Mouse (Mus musculus) Patski (cell line): Measurements from ENCODE around the gene Olfr1317. TPM values are rescaled to one million over a fixed set of nuclear protein-coding genes. Genes with fewer than 3 reads are reported as not detected.

Experiments
- ATAC-seq: fragments of 100-300 bp; one replicate; pipeline ENCODE4 v1.8.0; 2021
- CTCF ChIA-PET: fragments of 350-600 bp; sonication (Branson Sonifier 250); formaldehyde crosslinking; loops from one replicate; lab custom pipeline; 2022; ENCODE audit warnings: inconsistent platforms; lab: Charles Lee
- POLR2A ChIA-PET: fragments of 350-600 bp; sonication (Branson Sonifier 250); formaldehyde crosslinking; loops from one replicate; lab custom pipeline; 2022; ENCODE audit warnings: antibody characterized with exemption, inconsistent platforms; lab: Charles Lee
- DNase-seq: peaks from one replicate; pipeline ENCODE4 v3.0.0-alpha.2; 2011; ENCODE audit warnings: low read depth, low spot score
- H3K27me3 ChIP-seq: fragments of 371-371 bp; one replicate; pipeline ENCODE4 v1.5.1; 2021
- CTCF ChIP-seq: fragments of 100-300 bp; IDR thresholded peaks from one replicate; pipeline ENCODE4 v1.5.1; 2021
- in situ Hi-C: fragments of 300-500 bp; cut with MboI; formaldehyde crosslinking; loops from 3 replicates; pipeline ENCODE4 v1.11.1; 2018; ENCODE audit warnings: low pct_unique_long_range_greater_than_20kb, mixed read lengths
- polyA plus RNA-seq: library from polyadenylated mRNA; unstranded; gene quantifications from one replicate; pipeline ENCODE4 v1.2.3, GENCODE M21; 2021

Olfr1317 gene
- polyA plus RNA-seq: 0.12 TPM

GRCm38 (mm10) chr2:112140029-112140428 is at the start of gene Olfr1317:
Gene Olfr1317, plus strand, starts transcription at chr2:112140329.
- no peak for TF ChIP-seq CTCF
- peaks cover 3% of the 10 kb centered on the region for H3K27me3 ChIP-seq
- ChIA-PET POLR2A (no interaction called here), CTCF (interaction anchor here (1.3 kb wide), 1 partner anchor 9 kb away, joined by 4 read pairs; no protein-coding TSS in a partner anchor)
- in situ Hi-C loops: no loop called here
- DNase-seq (no peak), ATAC-seq (no peak)

- no peaks in the 10 kb centered on the region for H3K27me3 ChIP-seq
- ATAC-seq (no peak), DNase-seq (no peak)
- ChIA-PET POLR2A (no interaction called here), CTCF (no interaction called here)
- in situ Hi-C loops: no loop called here
- TF ChIP-seq CTCF: no peak
Measured at GRCm38 (mm10) chr2:112096681-112097080, 43.4 kb upstream of the Olfr1317 start, which contains the start of gene Olfr1314. Gene Olfr1314, minus strand, starts transcription at chr2:112096781.

GRCm38 (mm10) chr2:112115340-112115739 is 24.8 kb upstream of the Olfr1317 start, which contains the start of gene Olfr1315-ps1:
Gene Olfr1315-ps1, minus strand, starts transcription at chr2:112115440.
- no peaks in the 10 kb centered on the region for H3K27me3 ChIP-seq
- ChIA-PET POLR2A (no interaction called here), CTCF (no interaction called here)
- in situ Hi-C loops: no loop called here
- no peak for TF ChIP-seq CTCF
- ATAC-seq (no peak), DNase-seq (no peak)

- in situ Hi-C loops: loop anchor here (5.0 kb wide), 1 partner anchor 33 kb away; no protein-coding TSS in a partner anchor
- POLR2A ChIA-PET: no interaction called here
- DNase-seq: no peak
- peaks cover 6% of the 10 kb centered on the region for H3K27me3 ChIP-seq
- no peak for TF ChIP-seq CTCF
- no peak for ATAC-seq
- CTCF ChIA-PET: no interaction called here
Measured at GRCm38 (mm10) chr2:112134877-112135276, 5.3 kb upstream of the Olfr1317 start, which contains the start of gene Olfr1316. Gene Olfr1316, minus strand, starts transcription at chr2:112134977.

- H3K27me3 ChIP-seq: no peaks in the 10 kb centered on the region
- POLR2A ChIA-PET: no interaction called here
- CTCF ChIA-PET: no interaction called here
- ATAC-seq (no peak), DNase-seq (no peak)
- TF ChIP-seq CTCF: no peak
- in situ Hi-C loops: no loop called here
Measured at GRCm38 (mm10) chr2:112153898-112154297, 13.8 kb downstream of the Olfr1317 start, which contains the start of gene Olfr1318. Gene Olfr1318, plus strand, starts transcription at chr2:112154198.

Other genes starting within 250 kb of the Olfr1317 start
- not detected for gene Olfr1306, start 224.1 kb upstream of the Olfr1317 start, polyA plus RNA-seq
- gene Olfr1307, start 190.9 kb upstream of the Olfr1317 start, polyA plus RNA-seq: under 0.01 TPM
- gene Olfr1308, start 175.4 kb upstream of the Olfr1317 start, polyA plus RNA-seq: not detected
- not detected for gene Olfr1309, start 150.0 kb upstream of the Olfr1317 start, polyA plus RNA-seq
- gene Olfr1310, start 127.6 kb upstream of the Olfr1317 start, polyA plus RNA-seq: not detected
- gene Olfr1311, start 115.9 kb upstream of the Olfr1317 start, polyA plus RNA-seq: not detected
- gene Olfr1312, start 90.1 kb upstream of the Olfr1317 start, polyA plus RNA-seq: not detected
- gene Olfr1313, start 62.5 kb upstream of the Olfr1317 start, polyA plus RNA-seq: not detected
- gene Olfr1314, start 43.5 kb upstream of the Olfr1317 start, polyA plus RNA-seq: 0.74 TPM
- gene Olfr1315-ps1, start 24.9 kb upstream of the Olfr1317 start, polyA plus RNA-seq: not detected
- gene Olfr1316, start 5.4 kb upstream of the Olfr1317 start, polyA plus RNA-seq: 0.14 TPM
- gene Olfr1318, start 13.9 kb downstream of the Olfr1317 start, polyA plus RNA-seq: 0.13 TPM
- gene Lpcat4, start 99.1 kb downstream of the Olfr1317 start, polyA plus RNA-seq: 46.9 TPM
- 0.10 TPM for gene Nutm1, start 119.0 kb downstream of the Olfr1317 start, polyA plus RNA-seq
- 55.3 TPM for gene Nop10, start 121.6 kb downstream of the Olfr1317 start, polyA plus RNA-seq
- gene Slc12a6, start 125.5 kb downstream of the Olfr1317 start, polyA plus RNA-seq: 25.5 TPM
- 0.06 TPM for gene Gm21985, start 126.0 kb downstream of the Olfr1317 start, polyA plus RNA-seq
- gene Emc4, start 227.7 kb downstream of the Olfr1317 start, polyA plus RNA-seq: 118 TPM
- 17.4 TPM for gene Katnbl1, start 238.9 kb downstream of the Olfr1317 start, polyA plus RNA-seq